Mouse (Mus musculus) hindlimb bud, embryonic 11.5 days (tissue): ENCODE data around the gene Esrrg.

Source experiments
- DNase-seq: peaks from one replicate; pipeline ENCODE4 v3.0.0-alpha.2; 2012; ENCODE audit warnings: low read depth, low spot score; ENCODE audit errors: extremely low spot score

The Esrrg gene

GRCm38 (mm10) chr1:187608261-187608921 lies at the start of gene Esrrg:
Gene Esrrg (plus strand): TSS chr1:187608791.
- DNase-seq, result no peak

- no peak for DNase-seq
Measured at GRCm38 (mm10) chr1:187583982-187584381, 24.6 kb upstream of the Esrrg start.

- no peak for DNase-seq
Measured at GRCm38 (mm10) chr1:187586541-187587075, 22.0 kb upstream of the Esrrg start.

- DNase-seq, result no peak
Measured at GRCm38 (mm10) chr1:187602942-187603341, 5.6 kb upstream of the Esrrg start.

GRCm38 (mm10) chr1:187604063-187604484 lies 4.5 kb upstream of the Esrrg start:
- DNase-seq, result no peak

GRCm38 (mm10) chr1:187604691-187605310 lies 3.8 kb upstream of the Esrrg start:
- DNase-seq, result no peak

GRCm38 (mm10) chr1:187605391-187606270 lies 3.0 kb upstream of the Esrrg start:
- DNase-seq, result no peak

- DNase-seq, result no peak
Measured at GRCm38 (mm10) chr1:187606271-187607040, 2.1 kb upstream of the Esrrg start.

- DNase-seq, result no peak
Measured at GRCm38 (mm10) chr1:187607065-187608047, 1.2 kb upstream of the Esrrg start.

GRCm38 (mm10) chr1:187609021-187609852 lies 646 bp downstream of the Esrrg start:
- DNase-seq, result no peak

- DNase-seq, result no peak
Measured at GRCm38 (mm10) chr1:187609853-187610230, 1.3 kb downstream of the Esrrg start.

GRCm38 (mm10) chr1:187610336-187610948 lies 1.9 kb downstream of the Esrrg start:
- no peak for DNase-seq

GRCm38 (mm10) chr1:187611925-187612324 lies 3.3 kb downstream of the Esrrg start:
- no peak for DNase-seq

- DNase-seq, result no peak
Measured at GRCm38 (mm10) chr1:187613277-187613676, 4.7 kb downstream of the Esrrg start.

- DNase-seq, result no peak
Measured at GRCm38 (mm10) chr1:187623981-187624380, 15.4 kb downstream of the Esrrg start.

GRCm38 (mm10) chr1:187630361-187630760 lies 21.8 kb downstream of the Esrrg start:
- no peak for DNase-seq

- no peak for DNase-seq
Measured at GRCm38 (mm10) chr1:187631486-187631885, 22.9 kb downstream of the Esrrg start.

- no peak for DNase-seq
Measured at GRCm38 (mm10) chr1:187645258-187645657, 36.7 kb downstream of the Esrrg start.
